Mouse (Mus musculus) erythroblast, embryonic 14.5 days (primary cell): ENCODE data around the gene BC107364.
"Not testable (repeated sequence)": the region's sequence is repeated elsewhere in the genome, so short reads cannot be mapped to it uniquely, and the experiment has no call there.

Source experiments
- GATA1 ChIP-seq: IDR thresholded peaks from 2 replicates; pipeline ENCODE4 v1.6.1; 2012; ENCODE audit warnings: low read length, inconsistent platforms, mixed read lengths
- TAL1 ChIP-seq: IDR thresholded peaks from 3 replicates; pipeline ENCODE4 v1.6.1; 2012; ENCODE audit warnings: low read length, inconsistent platforms, mixed read lengths

DNA sequence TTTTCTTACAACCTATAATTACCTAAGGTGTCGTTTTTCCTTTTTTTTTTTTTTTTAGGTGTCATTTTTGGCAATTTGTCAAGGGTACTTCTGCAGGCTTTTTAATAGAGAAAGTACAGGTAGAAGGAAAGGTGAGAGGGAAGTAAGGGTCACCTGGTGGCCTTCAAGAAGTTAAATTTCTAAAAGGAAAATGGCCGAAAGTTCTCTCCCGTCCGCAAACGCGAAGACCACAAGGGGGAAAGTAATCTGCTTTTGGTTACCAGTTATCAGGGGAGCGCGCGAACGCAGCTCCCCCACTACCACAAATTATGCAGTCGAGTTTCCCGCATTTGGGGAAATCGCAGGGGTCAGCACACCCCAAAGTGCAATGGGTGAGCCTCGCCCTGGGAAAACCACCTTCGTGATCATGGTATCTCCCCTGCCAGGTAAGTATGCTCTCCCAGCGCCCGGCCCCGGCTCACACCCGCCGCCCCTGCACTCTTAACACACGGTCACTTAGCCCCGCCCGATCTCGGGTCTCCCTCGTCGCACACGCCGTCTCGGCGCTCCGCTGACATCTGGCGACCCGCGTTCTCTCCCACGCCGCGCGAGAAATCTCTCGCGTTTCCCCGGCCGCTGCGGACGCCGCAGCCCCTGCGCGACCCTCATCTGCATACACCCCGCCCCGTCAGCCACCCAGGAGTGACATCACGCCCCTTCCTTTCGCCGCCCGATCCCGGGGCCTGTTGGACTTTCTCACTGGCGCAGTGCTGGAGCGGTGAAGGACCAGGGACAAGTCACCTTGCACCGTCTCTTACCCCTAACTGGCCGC, 7.9 kb upstream of the BC107364 start:
- not testable (repeated sequence) for TF ChIP-seq GATA1, TAL1
